Mouse (Mus musculus): ENCODE measurements around the gene Zfp973. TPM values are rescaled to one million over a fixed set of nuclear protein-coding genes. Genes with fewer than 3 reads are reported as not detected.
A peak's percentile ranks its signal among the peaks of the same experiment; 100 is the strongest.
"Not testable (repeated sequence)": the region's sequence is repeated elsewhere in the genome, so short reads cannot be mapped to it uniquely, and the experiment has no call there.

Zfp973 gene
- polyA plus RNA-seq (2016; fragmentation: Nextera tagmentation; extraction: Ambion mirVana): 9.8 and 15.2 TPM in 2 replicates

DNA sequence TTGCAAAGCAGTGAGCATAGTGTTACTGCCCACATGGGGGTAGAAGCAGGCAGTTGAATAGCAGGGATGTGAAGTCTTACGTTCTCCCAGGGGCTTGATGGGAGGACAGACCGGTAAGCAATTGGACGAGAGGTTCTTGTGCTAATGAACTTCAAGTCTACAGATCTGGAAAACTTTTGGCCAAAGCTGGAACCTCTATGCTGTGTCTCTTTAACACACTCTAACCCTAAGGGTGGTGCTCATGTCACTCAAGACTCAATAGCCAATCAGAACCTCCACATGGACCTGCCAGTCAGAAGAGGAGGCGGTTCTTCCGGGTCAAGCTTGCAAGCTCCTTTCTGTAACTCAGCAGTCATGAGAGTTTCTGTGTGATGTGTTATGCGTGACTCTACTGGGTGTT is at the start of gene Zfp973:
Zfp973 (plus strand) TSS at position 301 of the 400 bp plus-strand sequence.
- no CpG with 5 or more reads among the region's 6 CpGs for WGBS
- H3K4me1 ChIP-seq; H3K36me3 ChIP-seq; H3K9me3 ChIP-seq (replicated peaks); H3K4me3 ChIP-seq; DNase-seq (ENCODE audit: low spot score); H3K27me3 ChIP-seq (ENCODE audit: low read depth, poor library complexity, severe bottlenecking); H3K27ac ChIP-seq (replicated peaks): not testable (repeated sequence)

DNA sequence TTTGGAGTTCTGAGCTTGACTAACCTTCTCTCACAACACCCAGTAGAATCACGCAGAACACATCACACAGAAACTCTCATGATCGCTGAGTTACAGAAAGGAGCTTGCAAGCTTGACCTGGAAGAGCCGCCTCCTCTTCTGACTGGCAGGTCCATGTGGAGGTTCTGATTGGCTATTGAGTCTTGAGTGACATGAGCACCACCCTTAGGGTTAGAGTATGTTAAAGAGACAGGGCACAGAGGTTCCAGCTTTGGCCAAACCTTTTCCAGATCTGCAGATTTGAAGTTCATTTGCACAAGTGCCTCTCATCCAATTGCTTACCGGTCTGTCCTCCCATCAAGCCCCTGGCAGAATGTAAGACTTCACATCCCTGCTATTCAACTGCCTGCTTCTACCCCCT is 34.1 kb upstream of the Zfp973 start, which contains the start of gene Gm14308:
Gm14308 (minus strand) TSS at position 101 of the 400 bp plus-strand sequence.
- no CpG with 5 or more reads among the region's 4 CpGs for WGBS

DNA sequence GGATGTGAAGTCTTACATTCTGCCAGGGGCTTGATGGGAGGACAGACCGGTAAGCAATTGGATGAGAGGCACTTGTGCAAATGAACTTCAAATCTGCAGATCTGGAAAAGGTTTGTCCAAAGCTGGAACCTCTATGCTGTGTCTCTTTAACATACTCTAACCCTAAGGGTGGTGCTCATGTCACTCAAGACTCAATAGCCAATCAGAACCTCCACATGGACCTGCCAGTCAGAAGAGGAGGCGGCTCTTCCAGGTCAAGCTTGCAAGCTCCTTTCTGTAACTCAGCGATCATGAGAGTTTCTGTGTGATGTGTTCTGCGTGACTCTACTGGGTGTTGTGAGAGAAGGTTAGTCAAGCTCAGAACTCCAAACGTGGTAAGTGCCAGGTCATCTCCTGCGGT is 37.7 kb downstream of the Zfp973 start, which contains the start of gene Gm14305:
Gm14305 (plus strand) TSS at position 278 of the 400 bp plus-strand sequence.
- Histone ChIP-seq H3K27ac (replicated peaks) (peak within 1 kb of the TSS; percentile 39; the same call in 1 of the 2 replicates), H3K4me3 (peak within 1 kb of the TSS; percentile 53)
- not testable (repeated sequence) for H3K4me1 ChIP-seq; H3K36me3 ChIP-seq; DNase-seq (ENCODE audit: low spot score); H3K9me3 ChIP-seq (replicated peaks); H3K27me3 ChIP-seq (ENCODE audit: low read depth, poor library complexity, severe bottlenecking)
- 0% methylated on average over 1 of the region's 6 CpGs for WGBS

More for the DNA sequence above, 34.1 kb upstream of the Zfp973 start, which contains the start of gene Gm14308:
- not testable (repeated sequence) for H3K9me3 ChIP-seq (replicated peaks); H3K36me3 ChIP-seq; H3K27ac ChIP-seq (replicated peaks); H3K27me3 ChIP-seq (ENCODE audit: low read depth, poor library complexity, severe bottlenecking); H3K4me1 ChIP-seq; H3K4me3 ChIP-seq; DNase-seq (ENCODE audit: low spot score)

Other genes starting within 250 kb of the Zfp973 start
- 9.8 and 10.5 TPM in 2 replicates for gene Gm14435, start 246.9 kb upstream of the Zfp973 start, polyA plus RNA-seq (2016; fragmentation: Nextera tagmentation; extraction: Ambion mirVana)
- gene Gm14434, start 183.7 kb upstream of the Zfp973 start, polyA plus RNA-seq (2016; fragmentation: Nextera tagmentation; extraction: Ambion mirVana): 10.4 TPM in 1 of 2 replicates, not detected in the other
- gene Zfp967, start 149.5 kb upstream of the Zfp973 start, polyA plus RNA-seq (2016; fragmentation: Nextera tagmentation; extraction: Ambion mirVana): not detected in 2 replicates
- gene Gm14308, start 34.2 kb upstream of the Zfp973 start, polyA plus RNA-seq (2016; fragmentation: Nextera tagmentation; extraction: Ambion mirVana): 14.6 and 14.9 TPM in 2 replicates
- 32.2 and 33.0 TPM in 2 replicates for gene Gm14305, start 37.8 kb downstream of the Zfp973 start, polyA plus RNA-seq (2016; fragmentation: Nextera tagmentation; extraction: Ambion mirVana)
- 11.2 and 12.0 TPM in 2 replicates for gene Gm14295, start 128.1 kb downstream of the Zfp973 start, polyA plus RNA-seq (2016; fragmentation: Nextera tagmentation; extraction: Ambion mirVana)
- gene Gm14408, start 160.6 kb downstream of the Zfp973 start, polyA plus RNA-seq (2016; fragmentation: Nextera tagmentation; extraction: Ambion mirVana): not detected in 2 replicates

All from midbrain, embryonic 10.5 days (tissue).